Mouse (Mus musculus) MEL (cell line): Measurements from ENCODE around the gene Trat1. TPM values are rescaled to one million over a fixed set of nuclear protein-coding genes. Genes with fewer than 3 reads are reported as not detected.

Experiments
- DNase-seq: peaks from one replicate; pipeline ENCODE4 v3.0.0; 2011; ENCODE audit warnings: low read depth, low spot score
- H3K27ac ChIP-seq: 2 replicates; pipeline ENCODE4 v1.5.1; 2012; ENCODE audit warnings: low read depth, mild to moderate bottlenecking, control low read depth, low read length, moderate library complexity; ENCODE audit not compliant: control insufficient read depth
- H3K27me3 ChIP-seq, 2 experiments: fragments of 150-350 bp in 1 of 2; sonication (generic) in 1 of 2; 2 replicates each; pipeline ENCODE4 v1.6.1; 2012; ENCODE audit warnings: low read length in 2 of 2, mild to moderate bottlenecking in 2 of 2, improper control_type of control experiment in 1 of 2, moderate library complexity in 1 of 2; ENCODE audit not compliant: insufficient read depth in 2 of 2, control insufficient read depth in 1 of 2
- H3K36me3 ChIP-seq, 2 experiments: 2 replicates each; pipeline ENCODE4 v1.6.1; 2012 to 2014; ENCODE audit warnings: low read length in 2 of 2, improper control_type of control experiment in 1 of 2, inconsistent platforms in 1 of 2, mild to moderate bottlenecking in 1 of 2; ENCODE audit not compliant: insufficient read depth in 2 of 2, control insufficient read depth in 1 of 2
- H3K4me1 ChIP-seq, 2 experiments: fragments of 150-350 bp in 1 of 2; sonication (generic) in 1 of 2; 2 replicates each; pipeline ENCODE4 v1.6.1; 2012; ENCODE audit warnings: low read length in 2 of 2, improper control_type of control experiment in 1 of 2, mild to moderate bottlenecking in 1 of 2; ENCODE audit not compliant: insufficient read depth in 2 of 2, control insufficient read depth in 1 of 2
- H3K4me3 ChIP-seq, 2 experiments: fragments of 150-350 bp in 1 of 2; sonication (generic) in 1 of 2; 2 replicates each; pipeline ENCODE4 v1.5.1; 2012; ENCODE audit warnings: low read depth in 2 of 2, low read length in 2 of 2, mild to moderate bottlenecking in 2 of 2, moderate library complexity in 2 of 2, control low read depth in 1 of 2, improper control_type of control experiment in 1 of 2; ENCODE audit not compliant: control insufficient read depth in 1 of 2, insufficient read depth in 1 of 2
- H3K79me2 ChIP-seq: 2 replicates; pipeline ENCODE4 v1.6.1; 2012; ENCODE audit warnings: mild to moderate bottlenecking, low read length, moderate library complexity; ENCODE audit not compliant: control insufficient read depth, poor library complexity, insufficient read depth
- H3K9ac ChIP-seq: 2 replicates; pipeline ENCODE4 v1.6.1; 2012; ENCODE audit warnings: low read depth, mild to moderate bottlenecking, control low read depth, low read length, moderate library complexity; ENCODE audit not compliant: control insufficient read depth, poor library complexity, severe bottlenecking
- H3K9me3 ChIP-seq: fragments of 150-350 bp; sonication (generic); replicated peaks from 2 replicates; pipeline ENCODE4 v1.6.1; 2012; ENCODE audit warnings: mild to moderate bottlenecking, low read length, improper control_type of control experiment, moderate library complexity; ENCODE audit not compliant: insufficient read depth
- ETS1 ChIP-seq: IDR thresholded peaks from 2 replicates; pipeline ENCODE4 v1.6.1; 2012; ENCODE audit warnings: low read depth, mild to moderate bottlenecking, inconsistent platforms, low read length, improper control_type of control experiment, moderate library complexity
- GABPA ChIP-seq: IDR thresholded peaks from 2 replicates; pipeline ENCODE4 v1.6.1; 2012; ENCODE audit warnings: low read depth, mild to moderate bottlenecking, inconsistent platforms, low read length, improper control_type of control experiment, moderate library complexity
- GATA1 ChIP-seq: IDR thresholded peaks from 2 replicates; pipeline ENCODE4 v1.6.1; 2011; ENCODE audit warnings: low read depth, low read length, improper control_type of control experiment
- MAFK ChIP-seq: IDR thresholded peaks from 2 replicates; pipeline ENCODE4 v1.6.1; 2011; ENCODE audit warnings: low read depth, mild to moderate bottlenecking, low read length, improper control_type of control experiment, borderline replicate concordance
- MXI1 ChIP-seq: IDR thresholded peaks from 2 replicates; pipeline ENCODE4 v1.6.1; 2011; ENCODE audit warnings: mild to moderate bottlenecking, low read depth, low read length, improper control_type of control experiment
- NELFE ChIP-seq: IDR thresholded peaks from 2 replicates; pipeline ENCODE4 v1.6.1; 2011; ENCODE audit warnings: low read depth, low read length, improper control_type of control experiment
- POLR2A ChIP-seq, 2 experiments: IDR thresholded peaks; 2 replicates each; pipeline ENCODE4 v1.6.1; 2011 to 2012; ENCODE audit warnings: low read length in 2 of 2, mild to moderate bottlenecking in 2 of 2, control low read depth in 1 of 2, improper control_type of control experiment in 1 of 2, low read depth in 1 of 2, moderate library complexity in 1 of 2; ENCODE audit not compliant: control insufficient read depth in 1 of 2, insufficient read depth in 1 of 2, poor library complexity in 1 of 2
- RAD21 ChIP-seq: IDR thresholded peaks from 2 replicates; pipeline ENCODE4 v1.6.1; 2011; ENCODE audit warnings: mild to moderate bottlenecking, low read depth, low read length, improper control_type of control experiment
- SMC3 ChIP-seq: IDR thresholded peaks from 2 replicates; pipeline ENCODE4 v1.6.1; 2011; ENCODE audit warnings: low read depth, low read length, improper control_type of control experiment
- TCF12 ChIP-seq: IDR thresholded peaks from 2 replicates; pipeline ENCODE4 v1.6.1; 2014; ENCODE audit warnings: low read depth, mild to moderate bottlenecking, inconsistent platforms, low read length, improper control_type of control experiment, moderate library complexity
- USF1 ChIP-seq: IDR thresholded peaks from 2 replicates; pipeline ENCODE4 v1.6.1; 2014; ENCODE audit warnings: low read depth, mild to moderate bottlenecking, inconsistent platforms, low read length, improper control_type of control experiment, moderate library complexity
- USF2 ChIP-seq, 2 experiments: IDR thresholded peaks; 2 replicates each; pipeline ENCODE4 v1.6.1; 2011 to 2012; ENCODE audit warnings: improper control_type of control experiment in 2 of 2, low read length in 2 of 2, borderline replicate concordance in 1 of 2, inconsistent platforms in 1 of 2, low read depth in 1 of 2, mild to moderate bottlenecking in 1 of 2; ENCODE audit not compliant: insufficient read depth in 1 of 2
- ZKSCAN1 ChIP-seq: IDR thresholded peaks from 2 replicates; pipeline ENCODE4 v1.6.1; 2012; ENCODE audit warnings: low read depth, mild to moderate bottlenecking, inconsistent platforms, low read length, improper control_type of control experiment, moderate library complexity
- polyA plus RNA-seq, 2 experiments: library from polyadenylated mRNA; stranded (reverse) in 1 of 2; unstranded in 1 of 2; fragments of >175 nt in 1 of 2; fragments of >200 nt in 1 of 2; gene quantifications; 2 replicates each; pipeline versions ENCODE4 v1.2.1 to v1.2.4; 2012; ENCODE audit warnings: low replicate concordance in 2 of 2, low read depth in 1 of 2; ENCODE audit not compliant: insufficient read length in 2 of 2, insufficient read depth in 1 of 2, missing spikeins in 1 of 2
- total RNA-seq: library from RNA; depleted of rRNA; stranded (reverse); fragments of 300-350 nt; gene quantifications from 2 replicates; pipeline ENCODE4 v1.2.3, GENCODE M21; 2012

Gene Trat1
- total and polyA plus RNA-seq, 3 experiments: not detected

DNA sequence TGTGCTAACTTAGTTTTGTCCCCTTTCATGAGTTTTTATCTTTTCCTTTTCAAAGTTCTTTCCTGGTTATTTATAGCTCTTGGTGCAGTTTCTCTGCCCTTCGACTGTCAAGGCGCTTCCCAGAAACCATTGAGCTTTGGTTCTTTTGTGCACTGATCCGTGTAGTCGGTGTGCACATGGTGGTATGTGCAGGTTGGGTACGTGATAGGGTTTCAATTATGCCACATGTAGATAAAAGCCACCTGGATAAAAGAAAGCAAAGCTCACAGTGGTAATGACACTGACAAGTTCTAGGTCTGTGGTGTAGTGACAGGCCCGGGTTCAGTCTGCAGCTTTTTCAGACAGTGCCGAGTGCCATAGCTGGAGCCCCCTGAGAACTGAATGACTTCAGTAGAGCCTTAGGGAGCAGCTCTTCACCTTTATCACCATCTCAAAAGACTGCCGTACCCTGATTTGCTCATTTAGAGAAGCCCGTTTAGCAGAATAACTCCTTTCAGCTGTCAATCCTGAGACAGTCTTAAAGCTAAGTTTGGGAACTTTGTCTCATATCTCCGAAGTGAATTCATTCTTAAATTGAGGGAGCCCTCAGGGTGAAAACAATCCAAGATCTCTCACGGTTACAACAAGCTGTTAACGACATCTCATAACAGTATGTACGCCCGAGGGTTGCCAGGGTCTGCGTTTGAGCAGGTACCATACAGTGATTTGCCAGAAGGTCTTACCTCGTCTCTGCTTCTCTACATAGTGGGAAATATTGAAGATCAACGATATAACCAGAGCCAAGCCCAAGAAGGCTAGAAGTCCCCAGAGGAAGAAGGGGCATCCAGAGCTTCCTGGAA lies 11.0 kb downstream of the Trat1 start:
- Histone ChIP-seq H3K9me3 (no peaks in the 10 kb centered on the region), H3K27ac (no peak overlapping the region), H3K4me1 (no peaks in the 10 kb centered on the region), H3K79me2 (no peaks in the 10 kb centered on the region), H3K27me3 (no peaks in the 10 kb centered on the region), H3K36me3 (no peaks in the 10 kb centered on the region), H3K9ac (no peak overlapping the region), H3K4me3 (no peak overlapping the region)
- TF ChIP-seq POLR2A (IDR thresholded peaks at IDR 0.05; ENCODE audit: control insufficient read depth in 1 of 2, insufficient read depth in 1 of 2, low read depth in 1 of 2, low read length in 2 of 2, poor library complexity in 1 of 2) (no peak), MAFK (no peak), GATA1 (no peak), ETS1 (no peak), MXI1 (no peak), USF2 (IDR thresholded peaks at IDR 0.05; ENCODE audit: borderline replicate concordance in 1 of 2, insufficient read depth in 1 of 2, low read depth in 1 of 2, low read length in 2 of 2) (no peak), NELFE (no peak), GABPA (no peak), USF1 (no peak), ZKSCAN1 (no peak), RAD21 (no peak), TCF12 (no peak)
- DNase-seq: no peak

DNA sequence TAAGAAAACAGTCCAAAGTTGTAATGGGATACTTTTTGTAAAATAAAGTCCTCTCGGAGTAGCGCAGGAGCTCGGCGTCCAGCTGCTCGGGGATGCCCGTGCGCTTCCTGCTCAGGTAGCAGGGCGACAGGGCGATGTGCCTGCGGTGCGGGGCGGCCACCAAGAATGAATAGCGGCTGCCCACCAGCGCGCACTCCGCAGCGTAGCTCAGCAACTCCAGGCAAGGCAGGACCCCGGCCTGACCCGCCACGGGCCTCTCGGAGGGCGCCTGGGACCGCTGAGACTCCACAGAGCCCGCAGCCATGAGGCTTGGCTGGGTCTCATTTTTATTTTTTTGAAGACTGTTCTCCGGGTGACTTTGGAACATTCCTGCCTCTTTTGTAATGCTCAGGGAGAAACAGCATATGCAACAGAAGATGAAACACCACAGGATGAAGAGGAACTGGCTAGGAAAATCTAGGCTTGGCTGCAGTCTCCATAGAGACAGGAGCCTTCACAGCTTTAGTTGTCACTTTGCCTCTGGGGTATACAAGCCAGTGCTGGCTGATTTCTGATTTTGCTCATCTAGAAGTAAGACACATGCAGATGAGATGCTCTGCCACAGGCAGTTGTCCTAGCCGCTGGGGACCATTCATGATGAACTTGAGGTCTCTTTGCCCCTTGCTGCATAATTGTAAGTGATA lies 21.5 kb downstream of the Trat1 start:
- Histone ChIP-seq H3K4me3 (no peak overlapping the region), H3K27me3 (no peaks in the 10 kb centered on the region), H3K27ac (no peak overlapping the region), H3K9me3 (no peaks in the 10 kb centered on the region), H3K79me2 (no peaks in the 10 kb centered on the region), H3K9ac (no peak overlapping the region), H3K4me1 (no peaks in the 10 kb centered on the region), H3K36me3 (no peaks in the 10 kb centered on the region)
- TF ChIP-seq SMC3: no peak
- TF ChIP-seq TCF12: no peak
- TF ChIP-seq, all 39 proteins: peak for 0
- DNase-seq: no peak
